Mouse (Mus musculus): Measurements from ENCODE around the gene Cfap65. TPM values are rescaled to one million over a fixed set of nuclear protein-coding genes. Genes with fewer than 3 reads are reported as not detected.

Cfap65 gene
- polyA plus RNA-seq, 1 experiment, result not detected

DNA sequence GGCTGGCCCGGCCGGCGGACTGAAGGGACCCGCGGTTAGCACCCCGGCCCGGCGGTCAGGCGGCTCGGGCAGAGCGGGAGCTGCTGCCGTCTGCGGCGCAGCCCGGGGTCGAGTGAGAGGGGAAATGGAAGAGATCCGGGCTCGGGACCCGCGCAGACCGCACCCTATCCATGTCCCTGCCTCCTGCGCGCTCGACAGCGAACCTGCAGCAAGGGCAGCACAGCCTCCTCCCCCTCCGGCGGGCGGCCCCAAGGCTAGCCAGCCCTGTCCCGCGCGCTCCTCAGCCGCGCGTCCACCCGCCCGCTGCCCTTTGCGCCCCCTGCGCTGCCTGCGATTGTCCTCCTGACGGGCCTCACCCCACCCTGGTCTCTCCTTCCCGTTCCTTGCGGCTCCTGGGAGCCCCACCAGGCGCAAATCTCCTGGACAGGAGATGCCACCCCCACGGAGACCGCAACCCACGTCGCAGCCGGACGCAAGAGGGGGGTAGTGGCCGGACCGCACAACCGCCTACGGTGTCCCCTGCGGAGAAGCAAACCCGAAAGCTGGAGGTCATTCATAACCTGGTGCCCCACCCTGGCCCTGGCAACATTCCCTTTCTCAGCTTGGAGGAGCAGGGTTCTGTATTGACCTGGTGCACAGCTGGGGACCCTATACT lies 16.3 kb upstream of the Cfap65 start, which contains the start of gene Ihh:
TSS of gene Ihh (minus strand) at position 117 of the 655 bp plus-strand sequence.
- Histone ChIP-seq H3K9me3 (replicated peaks; ENCODE audit: control insufficient read depth, insufficient read depth, low read length, poor library complexity, severe bottlenecking) (no peaks in the 10 kb centered on the region), H3K9ac (ENCODE audit: low read depth, poor library complexity, severe bottlenecking) (peak within 1 kb of the TSS; percentile 63), H3K27me3 (ENCODE audit: control insufficient read depth, insufficient read depth, low read length, poor library complexity, severe bottlenecking) (peaks cover 24% of the 10 kb centered on the region), H3K27ac (ENCODE audit: insufficient read depth, low read length) (no peak within 1 kb of the TSS), H3K36me3 (ENCODE audit: control insufficient read depth, insufficient read depth, low read length, poor library complexity, severe bottlenecking) (no peaks in the 10 kb centered on the region), H3K4me3 (ENCODE audit: low read depth, low read length) (peak within 1 kb of the TSS; percentile 53), H3K4me1 (ENCODE audit: control insufficient read depth, insufficient read depth, low read length) (no peaks in the 10 kb centered on the region)
- TF ChIP-seq CTCF (IDR thresholded peaks at IDR 0.05; ENCODE audit: low read depth, low read length) (no peak), EP300 (IDR thresholded peaks at IDR 0.05; ENCODE audit: insufficient read depth, low read depth, low read length) (no peak), POLR2A (IDR thresholded peaks at IDR 0.05; ENCODE audit: insufficient read depth, low read length) (no peak)

DNA sequence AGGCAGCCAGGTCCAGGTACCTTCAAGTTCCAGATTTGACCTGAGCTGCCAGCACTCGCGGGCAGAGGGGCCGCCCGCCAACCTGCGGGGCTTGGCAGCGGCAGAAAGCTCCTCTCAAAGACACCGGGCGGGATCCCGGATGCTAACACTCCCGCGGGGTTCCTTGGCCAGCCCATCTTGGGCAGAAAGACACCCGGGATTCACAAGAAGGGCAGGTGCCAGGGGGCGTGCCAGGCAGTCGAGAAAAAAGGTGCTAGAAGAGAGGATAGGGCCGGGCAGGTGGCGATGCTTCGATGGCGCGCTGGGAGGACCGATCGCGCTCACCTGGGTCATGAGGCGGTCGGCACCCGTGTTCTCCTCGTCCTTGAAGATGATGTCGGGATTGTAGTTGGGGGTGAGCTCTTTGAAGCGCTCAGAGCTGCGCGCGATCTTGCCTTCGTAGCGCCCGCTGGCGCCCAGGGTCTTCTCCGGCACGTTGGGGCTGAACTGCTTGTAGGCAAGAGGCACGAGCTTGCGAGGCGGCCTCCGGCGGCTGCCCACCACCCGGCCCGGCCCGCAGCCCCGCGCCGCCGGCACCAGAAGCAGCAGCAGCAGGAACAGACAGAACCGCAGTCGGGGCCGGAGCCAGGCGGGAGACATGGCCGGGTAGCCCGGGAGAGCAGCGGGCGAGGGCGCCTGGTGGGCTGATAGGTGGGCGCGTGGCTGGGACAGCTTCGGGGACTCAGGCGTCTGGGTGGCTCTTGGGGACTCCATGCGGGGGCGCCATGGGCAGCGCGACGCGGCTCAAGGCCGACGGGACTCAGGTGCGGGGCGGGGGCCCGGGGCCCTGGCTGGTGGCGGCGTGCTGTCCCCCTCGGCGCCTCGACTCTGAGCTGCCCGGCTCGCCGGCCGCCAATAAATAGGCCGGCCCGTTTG lies 15.4 kb upstream of the Cfap65 start:
- H3K9me3 ChIP-seq (replicated peaks; ENCODE audit: control insufficient read depth, insufficient read depth, low read length, poor library complexity, severe bottlenecking), result no peaks in the 10 kb centered on the region
- H3K27ac ChIP-seq (ENCODE audit: insufficient read depth, low read length), result no peak overlapping the region
- peaks cover 24% of the 10 kb centered on the region for H3K27me3 ChIP-seq (ENCODE audit: control insufficient read depth, insufficient read depth, low read length, poor library complexity, severe bottlenecking)
- H3K9ac ChIP-seq (ENCODE audit: low read depth, poor library complexity, severe bottlenecking), result peak overlapping the region; percentile 63
- H3K36me3 ChIP-seq (ENCODE audit: control insufficient read depth, insufficient read depth, low read length, poor library complexity, severe bottlenecking), result no peaks in the 10 kb centered on the region
- peak overlapping the region; percentile 22 for H3K4me3 ChIP-seq (ENCODE audit: low read depth, low read length)
- TF ChIP-seq EP300 (IDR thresholded peaks at IDR 0.05; ENCODE audit: insufficient read depth, low read depth, low read length), result no peak
- TF ChIP-seq POLR2A (IDR thresholded peaks at IDR 0.05; ENCODE audit: insufficient read depth, low read length), result no peak
- no peak for TF ChIP-seq CTCF (IDR thresholded peaks at IDR 0.05; ENCODE audit: low read depth, low read length)
- no peaks in the 10 kb centered on the region for H3K4me1 ChIP-seq (ENCODE audit: control insufficient read depth, insufficient read depth, low read length)

DNA sequence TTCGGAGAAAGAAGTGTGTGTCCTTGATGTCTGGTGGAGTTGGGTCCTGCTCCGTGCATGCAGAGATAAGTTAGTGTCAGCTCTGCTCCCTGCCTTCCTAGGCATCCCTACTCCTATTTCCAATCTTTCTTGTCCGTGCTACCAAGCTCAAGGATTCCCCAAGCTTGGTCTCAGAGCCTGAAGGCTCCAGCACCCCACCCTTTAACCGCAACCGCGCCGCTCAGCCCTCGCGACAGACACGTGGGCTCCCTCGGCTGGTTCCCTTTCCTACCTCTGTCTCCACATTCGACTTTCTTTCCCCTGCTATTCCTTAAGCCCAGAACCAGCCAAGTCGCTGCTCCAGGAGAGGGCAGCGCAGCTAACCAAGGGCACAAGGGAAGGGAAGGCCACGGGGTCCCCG lies 14.7 kb upstream of the Cfap65 start:
- no peaks in the 10 kb centered on the region for H3K9me3 ChIP-seq (replicated peaks; ENCODE audit: control insufficient read depth, insufficient read depth, low read length, poor library complexity, severe bottlenecking)
- H3K4me3 ChIP-seq (ENCODE audit: low read depth, low read length), result no peak overlapping the region
- H3K36me3 ChIP-seq (ENCODE audit: control insufficient read depth, insufficient read depth, low read length, poor library complexity, severe bottlenecking), result no peaks in the 10 kb centered on the region
- H3K27ac ChIP-seq (ENCODE audit: insufficient read depth, low read length), result no peak overlapping the region
- H3K27me3 ChIP-seq (ENCODE audit: control insufficient read depth, insufficient read depth, low read length, poor library complexity, severe bottlenecking), result peaks cover 24% of the 10 kb centered on the region
- no peak overlapping the region for H3K9ac ChIP-seq (ENCODE audit: low read depth, poor library complexity, severe bottlenecking)
- H3K4me1 ChIP-seq (ENCODE audit: control insufficient read depth, insufficient read depth, low read length), result no peaks in the 10 kb centered on the region
- TF ChIP-seq POLR2A (IDR thresholded peaks at IDR 0.05; ENCODE audit: insufficient read depth, low read length), result no peak
- no peak for TF ChIP-seq CTCF (IDR thresholded peaks at IDR 0.05; ENCODE audit: low read depth, low read length)
- no peak for TF ChIP-seq EP300 (IDR thresholded peaks at IDR 0.05; ENCODE audit: insufficient read depth, low read depth, low read length)

DNA sequence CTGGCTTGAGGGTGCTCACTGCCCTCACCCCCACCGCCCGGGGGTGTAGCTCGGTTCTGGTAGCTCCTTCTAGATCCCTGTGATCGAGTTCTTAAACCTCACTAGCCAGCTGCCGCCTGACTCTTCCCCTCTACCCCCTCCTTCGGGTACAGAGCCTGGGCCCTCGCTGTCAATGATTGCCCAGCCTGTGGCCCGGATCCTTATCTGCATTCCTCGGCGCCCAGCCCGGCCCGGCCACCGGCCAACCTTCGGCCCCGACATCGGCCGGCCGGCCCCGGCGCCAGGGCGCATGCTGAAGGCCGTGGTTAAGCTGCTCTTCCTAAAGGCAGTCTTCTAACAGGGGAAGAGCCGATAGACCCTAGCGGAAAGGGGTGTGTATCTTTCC lies 14.3 kb upstream of the Cfap65 start:
- Histone ChIP-seq H3K4me3 (ENCODE audit: low read depth, low read length) (no peak overlapping the region), H3K9ac (ENCODE audit: low read depth, poor library complexity, severe bottlenecking) (no peak overlapping the region), H3K27me3 (ENCODE audit: control insufficient read depth, insufficient read depth, low read length, poor library complexity, severe bottlenecking) (peaks cover 24% of the 10 kb centered on the region), H3K9me3 (replicated peaks; ENCODE audit: control insufficient read depth, insufficient read depth, low read length, poor library complexity, severe bottlenecking) (no peaks in the 10 kb centered on the region), H3K4me1 (ENCODE audit: control insufficient read depth, insufficient read depth, low read length) (no peaks in the 10 kb centered on the region), H3K36me3 (ENCODE audit: control insufficient read depth, insufficient read depth, low read length, poor library complexity, severe bottlenecking) (no peaks in the 10 kb centered on the region), H3K27ac (ENCODE audit: insufficient read depth, low read length) (no peak overlapping the region)
- TF ChIP-seq CTCF (IDR thresholded peaks at IDR 0.05; ENCODE audit: low read depth, low read length), result no peak
- TF ChIP-seq EP300 (IDR thresholded peaks at IDR 0.05; ENCODE audit: insufficient read depth, low read depth, low read length), result no peak
- TF ChIP-seq POLR2A (IDR thresholded peaks at IDR 0.05; ENCODE audit: insufficient read depth, low read length), result no peak

DNA sequence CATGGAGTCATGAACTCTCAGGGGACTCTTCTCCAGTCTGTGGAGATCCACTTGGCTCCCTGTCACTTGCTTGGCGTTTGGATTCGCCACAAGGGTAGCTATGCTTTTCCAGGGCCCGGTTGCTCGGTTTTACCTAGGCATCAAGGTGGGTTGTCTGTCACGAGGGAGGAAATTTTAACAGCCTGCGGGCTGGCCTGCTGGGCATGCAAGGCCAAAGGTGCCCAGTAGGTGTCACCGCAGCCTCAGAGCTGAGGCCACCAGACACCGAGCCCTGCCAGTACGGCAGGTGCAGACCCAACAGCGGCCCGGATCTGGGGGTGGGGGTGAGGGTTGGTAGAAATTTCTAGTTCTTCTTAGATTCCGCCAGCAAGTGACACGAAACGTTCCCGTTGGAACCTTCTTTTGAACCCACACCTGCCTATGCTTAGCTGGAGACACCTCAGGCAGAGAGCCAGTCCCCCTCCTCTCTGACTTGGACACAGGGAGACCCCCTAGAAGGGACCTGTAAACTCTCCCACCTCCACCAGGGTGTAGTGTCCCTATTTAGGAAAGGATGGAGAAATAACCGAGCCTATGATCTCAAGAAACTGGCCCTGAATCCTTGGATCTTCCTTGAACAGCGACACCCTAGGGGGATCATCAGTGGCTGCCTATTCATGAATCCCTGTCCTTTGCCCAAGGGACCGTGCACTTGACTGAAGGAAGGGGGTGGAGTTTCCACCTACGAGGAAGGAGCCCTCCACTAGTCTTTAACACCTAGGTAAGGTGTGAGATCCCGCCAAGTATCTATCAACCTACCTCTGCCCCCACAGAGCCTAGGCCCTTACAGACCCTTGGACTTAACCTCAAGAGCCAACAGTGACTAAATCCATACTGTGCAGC lies 13.6 kb upstream of the Cfap65 start:
- peaks cover 24% of the 10 kb centered on the region for H3K27me3 ChIP-seq (ENCODE audit: control insufficient read depth, insufficient read depth, low read length, poor library complexity, severe bottlenecking)
- H3K4me3 ChIP-seq (ENCODE audit: low read depth, low read length), result 0 out of 2 replicates have a peak overlapping the region, but pooled peaks have one; percentile 18
- no peaks in the 10 kb centered on the region for H3K9me3 ChIP-seq (replicated peaks; ENCODE audit: control insufficient read depth, insufficient read depth, low read length, poor library complexity, severe bottlenecking)
- TF ChIP-seq POLR2A (IDR thresholded peaks at IDR 0.05; ENCODE audit: insufficient read depth, low read length), result no peak
- TF ChIP-seq CTCF (IDR thresholded peaks at IDR 0.05; ENCODE audit: low read depth, low read length), result peak; percentile 84
- no peak for TF ChIP-seq EP300 (IDR thresholded peaks at IDR 0.05; ENCODE audit: insufficient read depth, low read depth, low read length)
- no peaks in the 10 kb centered on the region for H3K4me1 ChIP-seq (ENCODE audit: control insufficient read depth, insufficient read depth, low read length)
- H3K27ac ChIP-seq (ENCODE audit: insufficient read depth, low read length), result no peak overlapping the region
- no peaks in the 10 kb centered on the region for H3K36me3 ChIP-seq (ENCODE audit: control insufficient read depth, insufficient read depth, low read length, poor library complexity, severe bottlenecking)
- peak overlapping the region; percentile 24; the same call in 1 of the 2 replicates for H3K9ac ChIP-seq (ENCODE audit: low read depth, poor library complexity, severe bottlenecking)
